Mouse (Mus musculus): Measurements from ENCODE around the gene Apobec4. TPM values are rescaled to one million over a fixed set of nuclear protein-coding genes. Genes with fewer than 3 reads are reported as not detected.
"Not testable (repeated sequence)": the region's sequence is repeated elsewhere in the genome, so short reads cannot be mapped to it uniquely, and the experiment has no call there.

Apobec4 gene
- total RNA-seq, 2 experiments from 2014 or later, result not detected

DNA sequence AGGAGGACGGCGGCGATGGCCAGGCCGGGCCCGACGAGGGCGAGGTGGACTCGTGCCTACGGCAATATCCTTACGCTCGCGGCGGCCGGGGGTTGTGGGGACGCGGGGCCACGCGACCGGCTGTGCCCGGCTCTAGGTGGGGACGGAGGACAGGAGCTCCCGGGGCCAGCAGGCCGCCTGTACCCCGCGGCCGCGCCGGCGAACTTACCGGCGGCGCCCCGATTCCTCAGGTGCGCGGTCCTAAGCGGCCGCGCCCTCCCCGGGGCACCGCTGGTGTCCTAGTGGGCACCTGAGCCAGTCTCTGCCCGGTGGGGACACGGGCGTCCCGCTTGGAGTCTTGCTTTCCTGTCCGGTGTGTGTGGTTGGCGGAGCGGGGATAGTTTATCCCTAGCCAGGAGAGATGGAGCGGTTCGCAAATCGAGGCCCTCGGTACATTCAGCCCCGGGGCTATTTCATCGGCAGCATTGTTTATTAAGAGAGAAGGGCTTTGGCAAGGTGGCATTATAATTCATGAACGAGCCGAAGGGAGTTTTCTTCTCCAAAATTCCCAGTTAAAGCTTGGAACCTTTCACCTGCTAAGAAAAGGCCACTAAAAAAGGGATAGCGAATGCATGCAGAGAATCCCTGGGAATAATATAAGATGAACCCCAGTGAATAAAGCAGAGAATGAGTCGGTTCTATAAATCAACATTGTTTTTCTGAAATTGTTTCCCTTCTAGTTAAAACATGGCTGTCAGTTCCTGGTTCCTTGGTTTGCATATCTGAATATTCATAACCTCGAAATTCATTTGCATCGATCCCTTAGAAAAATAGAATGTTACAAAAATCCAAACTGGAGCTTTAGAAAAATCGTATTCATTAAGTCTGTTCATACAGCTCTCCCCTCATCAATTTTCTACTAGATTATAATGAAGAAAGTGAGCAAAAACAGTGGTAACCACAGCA is 16.7 kb downstream of the Apobec4 start:
- peak; percentile 15 to 34 for DNase-seq

DNA sequence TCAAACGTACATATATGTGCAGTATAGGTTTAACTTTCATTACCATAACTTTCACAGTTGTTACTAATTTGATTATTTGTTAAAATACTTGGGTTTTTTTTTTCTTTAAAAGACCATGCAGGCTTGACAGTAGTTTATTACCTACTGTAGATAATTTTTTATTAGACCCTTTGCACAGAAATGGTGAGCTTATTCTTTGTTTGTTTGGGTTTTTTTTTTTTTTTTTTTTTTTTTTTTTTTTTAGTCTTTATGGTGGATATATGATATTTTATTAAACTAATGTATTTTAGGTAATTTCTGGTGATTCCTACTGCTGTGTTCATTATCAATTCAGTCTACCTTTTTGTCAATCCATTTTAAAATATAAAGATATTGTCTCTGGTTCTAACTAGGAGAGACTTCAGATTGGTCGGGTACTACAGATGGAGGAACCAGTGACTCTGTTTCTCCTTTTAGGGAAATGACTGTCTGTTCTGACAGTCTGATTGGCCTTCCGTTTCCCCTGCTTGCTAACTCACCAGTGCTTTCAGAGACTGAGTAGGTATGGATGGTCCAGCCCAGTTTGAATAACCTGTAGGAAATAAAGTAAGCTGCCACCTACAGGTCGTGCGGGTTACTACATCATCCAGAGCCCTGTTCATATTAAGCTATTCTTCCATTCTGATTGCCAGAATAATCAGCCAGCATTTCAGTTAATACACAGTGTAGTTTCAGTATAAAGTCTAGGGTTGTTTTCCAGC is 17.6 kb downstream of the Apobec4 start:
- peak; percentile 81 to 85 for DNase-seq

DNA sequence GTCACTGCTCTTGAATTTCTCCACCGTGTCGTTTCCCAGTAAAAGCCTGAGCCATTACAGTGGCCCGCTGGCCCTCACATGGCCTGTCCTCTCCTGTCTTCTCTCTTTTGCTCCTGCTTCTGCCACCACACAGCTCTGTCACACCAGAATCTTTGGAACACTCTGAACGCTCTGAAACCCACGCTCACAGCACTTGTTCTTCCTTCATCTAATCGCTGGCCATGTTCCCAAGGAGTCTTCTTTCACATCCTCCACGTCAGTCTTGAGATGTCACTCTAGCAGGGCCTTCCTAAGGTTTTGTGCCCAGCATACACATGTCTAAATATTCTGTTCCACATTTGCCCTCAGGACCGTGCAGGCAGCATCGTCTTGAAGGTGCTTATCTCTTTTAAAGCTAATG is 20.7 kb downstream of the Apobec4 start:
- DNase-seq, result no peak

DNA sequence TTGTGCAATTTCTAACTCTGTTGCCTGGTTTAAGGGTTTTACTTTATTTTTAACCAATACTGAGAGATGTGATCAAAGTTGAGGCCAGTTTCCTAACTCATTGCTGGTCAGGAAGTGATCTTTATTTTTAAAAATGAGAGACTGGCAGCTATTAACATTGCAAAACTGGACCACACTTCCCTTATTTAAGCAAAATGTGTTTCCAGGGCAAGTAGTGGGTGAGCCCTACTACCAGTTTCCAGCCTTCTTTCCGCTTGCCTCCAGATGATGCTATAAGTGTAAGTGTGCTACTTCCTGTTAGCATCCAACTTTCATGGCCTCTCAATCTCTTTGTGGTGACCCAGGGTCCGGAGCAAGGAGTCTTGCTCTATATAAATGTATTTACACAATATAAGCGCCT is 24.2 kb downstream of the Apobec4 start:
- not testable (repeated sequence) for DNase-seq

DNA sequence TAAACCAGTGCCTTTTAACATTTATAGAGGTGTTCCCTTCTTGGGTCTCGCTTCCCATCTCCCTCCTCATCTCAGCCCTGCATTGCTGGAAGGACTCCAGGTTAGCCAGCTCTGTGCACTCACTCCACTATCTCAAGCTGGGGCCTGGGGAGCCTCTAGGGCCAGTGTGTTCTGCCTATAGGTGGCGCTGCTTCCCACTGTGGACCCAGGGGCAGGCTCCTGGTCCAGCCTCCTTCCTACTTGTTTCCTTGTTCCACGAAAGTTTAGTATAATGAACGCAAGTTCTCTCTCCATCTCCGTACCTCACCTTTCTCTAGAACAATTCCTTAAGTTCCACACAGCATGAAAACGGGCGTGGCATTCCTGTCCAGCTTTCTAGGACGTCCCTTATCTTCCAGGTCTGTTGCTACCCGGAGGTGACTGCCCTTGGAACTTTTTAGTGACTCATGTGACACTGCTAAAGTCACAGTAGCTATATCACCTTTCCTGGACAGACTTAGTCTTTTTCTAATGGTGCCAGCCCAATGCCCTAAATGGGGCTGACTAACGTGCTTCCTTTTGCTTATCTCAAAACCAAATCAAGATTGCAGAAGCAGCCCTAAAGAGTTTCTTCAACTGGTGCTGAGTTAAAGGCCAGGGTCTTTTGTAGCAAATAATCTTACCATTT is 28.9 kb downstream of the Apobec4 start:
- peak; percentile 88 to 90 for DNase-seq

DNA sequence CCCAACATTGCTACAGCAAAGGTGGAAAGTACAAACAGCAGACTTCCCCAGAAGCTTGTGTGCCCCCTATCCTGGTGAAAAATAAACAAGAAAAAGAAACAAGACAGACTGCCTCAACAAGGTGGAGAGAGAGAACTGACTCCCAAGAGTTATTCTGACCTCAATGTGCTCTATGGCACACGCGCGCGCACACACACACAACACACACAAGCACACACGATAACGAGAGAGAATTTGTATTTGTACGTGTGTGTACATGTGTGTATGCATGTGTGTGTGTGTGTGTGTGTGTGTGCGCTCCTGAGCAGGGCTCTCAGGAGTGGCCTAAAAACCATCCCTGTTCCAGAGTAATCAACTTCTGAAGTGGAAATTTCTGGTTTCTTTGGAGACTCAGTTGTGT is 34.3 kb downstream of the Apobec4 start:
- DNase-seq, result no peak

DNA sequence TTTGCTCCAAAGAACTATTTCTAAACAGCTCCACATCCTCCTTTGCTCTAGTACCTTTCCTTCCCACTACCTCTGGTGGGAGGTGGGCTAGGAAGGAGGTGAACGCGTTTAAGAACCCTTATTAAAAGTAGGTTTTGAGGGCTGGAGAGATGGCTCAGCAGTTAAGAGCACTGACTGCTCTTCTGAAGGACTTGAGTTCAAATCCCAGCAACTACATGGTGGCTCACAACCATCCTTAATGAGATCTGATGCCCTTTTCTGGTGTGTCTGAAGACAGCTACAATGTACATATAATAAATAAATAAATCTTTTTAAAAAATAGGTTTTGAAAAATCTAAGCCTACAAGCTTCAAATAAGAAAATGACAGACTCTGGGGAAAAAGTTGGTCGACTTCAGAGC is 35.1 kb downstream of the Apobec4 start:
- not testable (repeated sequence) for DNase-seq

DNA sequence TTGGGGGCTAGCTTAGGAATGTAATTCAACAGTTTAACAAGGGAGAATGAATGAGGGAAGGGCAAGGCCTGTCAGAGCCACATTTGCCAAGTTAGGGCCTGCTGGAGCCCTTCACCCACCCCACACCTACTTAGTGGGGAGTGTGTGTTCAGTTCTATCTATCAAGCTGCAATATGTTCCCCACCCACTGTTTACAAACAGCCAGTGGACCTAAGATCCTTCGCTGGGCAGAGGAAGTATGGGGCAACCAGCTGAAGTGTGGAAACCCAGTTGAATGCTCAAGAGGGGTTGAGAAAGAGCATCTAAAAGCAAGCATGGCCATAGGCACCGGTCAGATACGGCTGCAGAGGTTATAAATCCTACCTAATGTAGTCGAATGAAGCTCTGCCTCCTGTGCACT is 36.6 kb downstream of the Apobec4 start:
- no peak for DNase-seq

DNA sequence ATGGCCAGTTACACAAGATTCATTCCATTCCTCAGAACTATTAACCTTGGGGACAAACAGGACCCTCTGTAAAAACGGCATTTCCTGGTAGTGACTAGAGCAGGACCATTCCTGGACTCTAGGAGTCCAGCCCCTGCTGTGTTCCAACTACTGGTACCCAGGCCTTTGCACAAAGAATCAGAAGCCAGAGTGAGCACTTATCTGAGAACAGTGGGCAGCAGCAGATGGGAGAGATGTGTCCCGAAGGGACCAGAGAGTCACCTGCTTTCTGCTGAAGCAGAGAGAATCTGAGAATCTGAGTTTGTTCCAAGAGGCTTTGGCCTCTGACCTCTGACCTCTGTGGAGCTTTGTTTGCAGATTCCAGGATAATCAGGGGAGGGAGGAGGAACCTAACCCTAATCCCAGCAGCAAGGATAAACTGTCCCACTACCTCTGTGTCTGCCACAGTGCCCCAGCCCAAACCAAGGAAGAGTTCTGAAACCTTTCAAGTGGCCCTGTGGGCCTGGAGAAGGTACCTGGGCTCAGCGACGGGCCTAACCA is 37.8 kb downstream of the Apobec4 start:
- no peak for DNase-seq

DNA sequence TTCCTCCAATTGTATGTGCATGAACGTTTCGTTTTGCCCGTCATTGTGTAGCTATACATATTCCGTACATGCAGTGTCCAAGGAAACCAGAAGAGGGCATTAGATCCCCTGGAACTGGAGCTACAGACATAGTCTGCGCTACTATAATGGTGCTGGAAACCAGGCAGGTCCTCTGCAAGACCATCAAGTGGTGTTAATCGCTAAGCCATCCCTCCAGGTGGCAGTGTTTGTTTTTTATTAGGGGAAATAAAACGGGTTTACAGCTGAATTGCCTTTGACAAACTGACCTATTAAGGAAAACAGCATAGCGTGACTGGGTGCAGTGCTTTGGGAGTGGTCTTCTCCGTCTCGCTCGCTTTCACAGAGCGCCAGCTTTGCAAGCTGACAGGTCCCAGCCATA is 39.9 kb downstream of the Apobec4 start:
- peak; percentile 40 to 57 for DNase-seq

DNA sequence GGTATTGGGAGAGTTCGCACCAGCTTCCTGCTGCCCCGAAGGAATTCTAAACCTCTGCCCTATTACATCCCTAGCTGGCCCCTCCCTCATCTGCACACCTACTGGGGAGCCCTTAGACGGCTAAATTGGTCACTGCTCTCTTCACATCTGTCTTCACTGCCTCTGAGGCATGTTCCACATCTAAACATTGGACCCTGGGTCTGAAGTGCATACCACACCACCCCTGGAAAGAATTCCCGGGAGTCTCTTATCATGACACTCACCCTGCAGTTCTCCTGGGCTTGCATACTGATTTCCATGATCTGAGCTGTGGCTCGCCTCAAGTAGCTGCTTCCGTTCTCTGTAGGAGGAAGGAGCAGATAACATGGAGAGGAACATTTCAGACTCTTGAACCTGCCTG is 40.5 kb downstream of the Apobec4 start:
- no peak for DNase-seq

DNA sequence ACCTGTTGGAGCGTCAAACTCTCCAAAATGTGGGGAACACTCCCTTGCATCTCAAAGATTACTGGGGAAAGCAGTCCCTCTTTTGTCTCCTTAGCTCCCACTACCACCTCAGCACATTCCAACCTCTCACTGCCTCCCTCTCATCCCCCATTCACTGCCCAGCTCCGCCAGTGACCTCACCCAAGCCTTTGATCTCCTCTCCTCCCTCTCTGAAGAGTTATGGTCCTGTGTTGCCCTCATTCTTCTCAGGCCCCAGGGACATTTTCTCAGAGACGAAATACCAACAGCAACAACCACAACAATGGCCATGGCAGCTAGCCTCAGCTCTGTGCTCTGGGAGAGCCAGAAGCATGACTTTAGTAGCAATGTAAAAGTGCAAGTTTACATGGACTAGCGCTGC is 40.9 kb downstream of the Apobec4 start:
- peak; percentile 48 to 51 for DNase-seq

DNA sequence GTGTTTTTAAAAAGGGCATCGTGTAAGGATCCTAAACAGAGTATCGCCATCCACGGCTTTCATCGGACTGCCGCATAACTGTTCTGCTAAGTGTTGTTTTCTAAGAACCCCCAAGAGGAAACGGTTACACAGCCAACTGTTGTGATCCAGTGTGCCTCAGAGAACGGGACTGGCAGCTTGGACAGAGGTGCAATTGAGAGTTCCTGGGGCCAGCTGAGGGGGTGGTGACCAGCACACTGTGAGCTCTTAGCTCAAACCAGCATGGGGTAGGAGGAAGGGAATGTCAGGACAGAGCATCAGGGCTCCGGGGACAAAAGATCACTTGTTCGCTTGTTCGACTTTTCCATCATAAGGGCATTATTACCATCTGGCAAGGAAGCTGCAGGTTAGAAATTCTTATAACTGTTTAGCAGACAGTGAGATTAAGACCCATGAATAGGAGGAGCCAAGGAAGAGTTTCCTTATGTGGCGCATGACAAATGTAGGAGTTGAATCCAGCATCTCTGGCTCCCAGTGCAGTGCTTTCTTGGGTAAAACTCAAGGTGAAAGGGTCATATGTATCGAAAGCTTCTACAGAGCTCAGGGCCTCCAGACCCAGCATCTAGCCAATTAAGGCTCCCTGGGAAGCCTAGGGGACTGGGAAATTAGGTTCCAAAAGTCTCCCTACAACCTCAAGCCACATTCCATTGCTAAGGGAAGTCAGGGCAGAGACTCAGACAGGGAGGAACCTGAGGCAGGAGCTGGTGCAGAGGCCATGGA is 42.6 kb downstream of the Apobec4 start:
- no peak for DNase-seq

DNA sequence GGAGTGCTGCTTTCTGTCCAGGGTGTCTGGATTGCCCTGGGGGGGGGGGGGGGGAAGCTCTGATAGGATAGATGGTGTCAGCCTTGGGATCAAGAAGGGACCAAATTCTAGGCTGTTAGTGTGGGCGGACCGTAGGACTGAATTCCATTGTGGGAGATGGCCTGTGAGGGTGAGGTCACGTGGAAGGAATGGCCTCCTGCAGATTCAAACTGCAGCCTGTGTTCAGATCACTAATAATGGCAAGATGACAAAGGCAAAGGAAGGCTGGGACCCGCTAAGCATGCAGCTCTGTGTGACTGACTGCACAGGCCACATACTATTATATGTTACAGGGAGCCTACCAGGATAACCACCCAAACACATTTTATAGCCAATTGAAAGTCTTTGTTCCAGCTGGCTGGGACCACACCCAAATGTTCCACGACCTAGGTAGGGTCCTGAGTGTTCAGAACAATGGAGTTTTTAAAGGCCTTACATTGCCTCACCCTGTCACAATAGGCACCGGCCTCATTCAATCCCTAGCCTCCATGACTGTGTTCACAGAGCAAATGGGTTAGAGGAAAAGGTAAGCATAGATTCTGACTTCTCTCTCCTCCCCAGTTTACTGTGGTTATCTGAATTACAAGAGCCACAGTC is 43.3 kb downstream of the Apobec4 start:
- no peak for DNase-seq

DNA sequence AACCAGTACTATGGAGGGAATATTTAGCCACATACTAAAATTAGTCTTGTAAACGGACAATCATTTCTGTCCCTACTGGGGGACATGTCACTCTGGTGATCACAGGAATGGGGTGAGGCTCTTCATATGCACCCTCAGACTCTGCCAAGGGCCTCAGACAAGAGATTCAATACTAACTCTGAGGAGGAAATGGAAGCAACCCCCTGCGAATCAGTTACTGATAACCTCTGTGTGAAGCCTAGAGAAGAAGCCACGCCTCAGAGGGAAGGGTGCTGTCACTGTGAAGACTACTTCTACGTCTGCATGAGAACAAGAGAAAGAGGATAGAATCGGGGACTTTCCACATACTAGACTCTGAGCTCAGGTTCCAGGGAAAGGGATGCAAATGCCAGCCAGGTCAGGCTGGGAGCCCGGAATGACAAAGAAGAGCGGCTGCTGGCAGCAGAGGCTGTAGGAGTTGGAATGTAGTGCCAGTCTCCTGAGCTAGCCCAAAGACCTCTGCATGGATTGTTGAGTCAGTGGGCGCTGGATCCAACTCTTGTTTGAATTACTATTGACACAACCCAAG is 45.4 kb downstream of the Apobec4 start:
- DNase-seq, result no peak

DNA sequence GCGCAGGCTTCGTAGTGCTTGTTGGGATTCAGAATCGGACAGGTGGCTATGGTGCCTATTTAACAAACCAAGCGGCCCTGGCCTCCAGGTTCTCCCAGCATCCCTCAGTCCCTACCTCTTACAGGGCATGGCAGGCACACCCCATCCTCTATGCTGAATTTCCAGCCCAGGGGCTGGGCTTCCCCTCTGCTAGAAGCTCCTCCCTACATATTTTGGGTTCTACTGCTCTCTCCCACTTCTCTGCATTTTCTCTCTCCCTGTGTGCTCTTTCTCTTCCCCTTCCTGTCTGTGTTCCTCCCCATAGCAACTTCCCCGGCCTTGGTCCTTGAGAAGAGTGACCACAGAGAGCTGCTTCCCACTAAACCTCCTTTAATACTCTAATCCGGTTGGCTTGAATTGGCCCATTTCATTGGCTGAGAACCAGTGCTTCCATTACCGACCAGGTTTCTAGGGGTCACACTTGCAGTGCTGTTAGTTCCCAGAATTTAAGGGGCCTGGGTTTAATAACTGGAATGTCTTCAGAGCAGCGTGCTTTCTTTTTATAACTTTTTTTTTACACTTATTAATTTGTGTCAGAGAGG is 46.4 kb downstream of the Apobec4 start:
- no peak for DNase-seq

DNA sequence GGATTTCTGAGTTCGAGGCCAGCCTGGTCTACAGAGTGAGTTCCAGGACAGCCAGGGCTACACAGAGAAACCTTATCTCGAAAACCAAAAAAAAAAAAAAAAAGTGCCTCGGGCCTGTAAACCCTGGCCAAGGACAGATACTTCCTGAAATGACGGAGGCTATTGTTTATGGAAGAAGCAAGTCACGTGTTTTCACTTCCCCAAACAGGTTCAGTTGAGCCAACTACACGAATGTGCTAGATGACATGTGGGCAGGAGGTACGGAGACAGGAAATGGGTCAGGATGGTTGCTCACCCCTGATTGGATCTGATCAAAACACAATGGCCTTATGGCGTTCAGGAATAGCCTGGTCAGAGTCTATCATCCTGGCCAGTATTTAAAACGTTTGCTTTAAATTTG is 47.8 kb downstream of the Apobec4 start:
- DNase-seq, result no peak

DNA sequence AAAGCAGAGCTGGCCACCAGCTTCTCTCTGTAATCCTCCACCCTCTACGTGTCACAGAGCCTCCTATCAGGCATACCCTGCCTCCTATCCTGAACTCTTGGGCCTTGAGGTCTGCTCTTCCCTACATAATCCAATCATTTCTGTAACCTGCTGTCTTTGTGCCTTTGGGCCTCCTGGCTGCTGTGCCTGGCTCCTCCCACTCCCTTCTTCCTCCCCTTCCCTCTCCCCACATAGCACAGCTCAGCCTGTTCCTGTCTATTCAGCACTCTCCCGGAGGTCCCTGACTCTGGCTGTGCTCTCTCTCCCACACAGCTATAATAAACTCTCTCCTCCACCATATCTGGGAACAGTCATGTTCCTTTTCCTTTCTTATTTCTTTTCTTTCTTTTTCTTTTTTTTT is 49.5 kb downstream of the Apobec4 start, which contains the start of gene Ncf2:
Ncf2 (plus strand) TSS at position 298 of the 400 bp plus-strand sequence.
- DNase-seq, result peak in 1 of 2 experiments; percentile 31

DNA sequence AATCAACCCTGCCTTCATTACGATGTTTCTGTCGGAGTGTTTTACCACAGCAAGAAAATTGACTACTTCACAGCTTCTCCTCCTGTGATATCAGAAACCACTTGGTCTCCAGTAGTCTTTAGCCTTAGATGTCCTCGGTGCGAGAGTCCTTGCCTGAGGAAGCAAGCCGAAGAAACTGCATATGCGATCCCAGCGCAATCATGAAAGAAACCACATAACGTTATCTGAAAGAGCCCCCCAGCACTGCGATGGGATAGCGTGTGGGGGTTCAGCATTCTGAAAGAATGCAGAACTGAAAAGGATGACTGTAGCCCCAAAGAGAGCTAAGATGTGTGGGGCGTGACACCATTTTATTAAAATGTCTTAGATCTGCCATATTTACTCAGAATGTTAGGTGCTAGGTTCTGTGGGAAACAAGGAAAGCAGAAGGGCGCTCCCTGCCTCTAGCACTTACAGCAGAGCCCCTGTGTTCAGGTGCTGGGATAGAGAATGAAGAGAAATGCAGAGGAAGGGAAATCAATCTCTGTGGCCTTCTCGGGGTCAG is 50.4 kb downstream of the Apobec4 start:
- no peak for DNase-seq

DNA sequence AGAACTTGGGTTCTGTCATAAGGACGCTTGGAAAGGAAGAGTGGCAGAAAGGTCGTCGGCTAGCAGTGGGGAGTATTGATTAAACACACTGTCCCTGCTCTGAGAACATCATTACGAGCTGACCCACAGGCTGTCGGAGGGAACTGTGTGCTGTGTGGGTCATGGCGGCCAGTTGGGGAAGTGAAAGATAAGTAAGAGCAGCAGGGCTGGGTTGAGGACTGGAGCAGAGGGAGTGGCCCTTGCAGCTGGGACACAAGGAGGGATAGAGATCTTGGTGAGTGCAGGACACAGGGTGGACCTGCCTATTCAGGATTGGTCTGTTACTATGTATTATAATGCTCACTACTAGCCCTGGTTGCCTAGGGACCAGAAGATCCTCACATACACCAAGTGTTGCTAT is 54.6 kb downstream of the Apobec4 start:
- DNase-seq, result no peak
